Mouse (Mus musculus): ENCODE results near the gene Rps16.

DNA sequence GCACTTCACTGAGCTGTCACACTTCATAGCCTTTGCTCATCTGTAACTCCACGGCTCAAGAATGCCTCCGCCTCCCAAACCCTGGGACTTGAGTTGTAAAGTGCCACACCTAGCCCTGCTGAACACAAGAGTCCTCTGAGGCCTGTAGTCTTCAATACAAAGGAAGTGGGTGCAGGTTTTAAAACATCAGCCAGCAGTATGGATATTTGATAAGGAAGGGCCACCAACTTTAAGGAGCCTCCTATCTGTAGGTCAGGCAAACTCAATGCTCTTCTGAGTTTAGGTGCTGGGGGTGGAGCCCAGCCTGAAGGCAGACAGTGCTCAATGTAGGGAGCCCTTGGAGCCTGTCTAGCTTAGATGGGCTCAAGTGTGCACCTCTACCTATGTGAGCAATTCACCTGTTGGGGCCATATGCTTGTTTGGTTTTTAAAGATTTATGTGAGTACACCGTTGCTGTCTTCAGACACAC lies 3.7 kb downstream of the Rps16 start:
- TF ChIP-seq EP300 (IDR thresholded peaks at IDR 0.05) (no peak), CTCF (IDR thresholded peaks at IDR 0.05) (no peak)

Measured in lung, postnatal 0 days (tissue).